Mouse (Mus musculus): Measurements from ENCODE around the gene Plekhg3. TPM values are rescaled to one million over a fixed set of nuclear protein-coding genes. Genes with fewer than 3 reads are reported as not detected.

The Plekhg3 gene
- polyA plus RNA-seq, 1 experiment from 2014 or later = 10.2 TPM

DNA sequence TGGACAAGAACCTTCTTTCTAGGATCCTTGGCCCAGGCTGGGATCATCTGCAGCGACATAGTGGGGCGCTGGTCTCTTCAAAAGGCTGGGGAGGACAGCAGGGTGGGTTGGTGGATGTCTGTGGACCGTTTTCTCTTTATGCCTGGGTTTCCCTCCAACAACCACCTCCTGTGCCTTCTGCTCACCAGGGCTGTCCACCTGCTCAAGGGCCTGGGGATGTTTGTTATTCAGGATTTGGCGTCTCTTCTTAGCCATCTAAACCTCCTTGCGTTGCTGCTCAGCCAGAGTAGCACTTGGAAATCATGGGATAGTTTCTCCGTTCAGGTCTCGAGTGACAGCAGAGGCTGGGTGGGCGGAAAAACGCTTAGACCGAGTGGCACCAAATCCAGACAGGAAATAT, 35.6 kb downstream of the Plekhg3 start:
- no peak overlapping the region for H3K9ac ChIP-seq (ENCODE audit: low read length)
- ATAC-seq (ENCODE audit: insufficient read depth, low FRiP score) = no peak
- no peaks in the 10 kb centered on the region for H3K4me1 ChIP-seq (ENCODE audit: control insufficient read depth, insufficient read depth, low read length)
- 86% methylated on average over 10 of the region's 10 CpGs for WGBS
- H3K36me3 ChIP-seq (ENCODE audit: control insufficient read depth, insufficient read depth, low read length) = peaks cover 46% of the 10 kb centered on the region
- H3K27ac ChIP-seq (ENCODE audit: low read length) = no peak overlapping the region
- no peak overlapping the region for H3K4me3 ChIP-seq (replicated peaks; ENCODE audit: low read length)
- H3K9me3 ChIP-seq (replicated peaks; ENCODE audit: control insufficient read depth, low read length) = no peaks in the 10 kb centered on the region; the same call in 1 of the 2 replicates
- H3K4me2 ChIP-seq (ENCODE audit: low read depth, low read length) = no peak overlapping the region
- H3K27me3 ChIP-seq (ENCODE audit: control insufficient read depth, insufficient read depth, low read length) = no peaks in the 10 kb centered on the region

DNA sequence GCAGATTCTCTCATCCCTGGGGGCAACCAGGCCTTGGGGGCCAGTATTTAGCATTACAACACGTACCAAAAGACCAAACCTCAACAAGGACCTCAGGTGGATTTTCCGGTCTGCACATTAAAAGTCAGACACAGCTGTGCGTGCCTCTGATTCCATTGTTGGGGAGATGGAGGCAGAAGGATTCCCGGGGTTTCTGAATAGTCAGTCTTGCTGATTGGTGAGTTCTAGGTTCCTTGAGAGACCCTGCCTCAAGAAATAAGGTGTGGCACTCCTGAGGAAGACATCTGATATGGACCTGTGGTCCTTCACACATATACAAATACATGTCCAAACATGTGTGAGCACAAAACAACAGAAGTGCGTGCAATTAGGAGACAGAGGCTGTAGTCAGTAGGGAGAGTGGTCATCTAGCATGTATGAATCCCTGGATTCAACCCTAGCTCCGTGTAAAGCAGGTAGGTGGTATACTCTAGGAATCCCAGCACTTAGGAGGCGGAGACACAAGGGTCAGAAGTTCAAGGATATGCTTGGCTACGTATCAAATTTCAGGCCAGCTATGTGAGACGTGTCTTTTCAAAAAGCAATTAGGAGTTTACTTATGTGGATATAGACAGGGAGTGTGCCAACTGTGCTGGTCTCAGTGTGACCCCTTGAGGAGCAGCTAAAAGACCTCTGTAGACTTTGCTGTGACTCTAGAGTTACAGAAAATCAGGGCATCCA, 39.7 kb downstream of the Plekhg3 start:
- Histone ChIP-seq H3K27me3 (ENCODE audit: control insufficient read depth, insufficient read depth, low read length) (no peaks in the 10 kb centered on the region), H3K4me2 (ENCODE audit: low read depth, low read length) (no peak overlapping the region), H3K36me3 (ENCODE audit: control insufficient read depth, insufficient read depth, low read length) (peaks cover 36% of the 10 kb centered on the region), H3K4me1 (ENCODE audit: control insufficient read depth, insufficient read depth, low read length) (no peaks in the 10 kb centered on the region), H3K9me3 (replicated peaks; ENCODE audit: control insufficient read depth, low read length) (no peaks in the 10 kb centered on the region; the same call in 1 of the 2 replicates), H3K9ac (ENCODE audit: low read length) (no peak overlapping the region), H3K27ac (ENCODE audit: low read length) (no peak overlapping the region), H3K4me3 (replicated peaks; ENCODE audit: low read length) (no peak overlapping the region)
- WGBS = 66% methylated on average over 9 of the region's 9 CpGs
- no peak for ATAC-seq (ENCODE audit: insufficient read depth, low FRiP score)

GRCm38 (mm10) chr12:76571266-76571665, 40.6 kb downstream of the Plekhg3 start:
- Histone ChIP-seq H3K27me3 (ENCODE audit: control insufficient read depth, insufficient read depth, low read length) (no peaks in the 10 kb centered on the region), H3K9ac (ENCODE audit: low read length) (no peak overlapping the region), H3K4me2 (ENCODE audit: low read depth, low read length) (no peak overlapping the region), H3K36me3 (ENCODE audit: control insufficient read depth, insufficient read depth, low read length) (peaks cover 33% of the 10 kb centered on the region), H3K4me1 (ENCODE audit: control insufficient read depth, insufficient read depth, low read length) (no peaks in the 10 kb centered on the region), H3K9me3 (replicated peaks; ENCODE audit: control insufficient read depth, low read length) (no peaks in the 10 kb centered on the region; the same call in 1 of the 2 replicates), H3K4me3 (replicated peaks; ENCODE audit: low read length) (no peak overlapping the region), H3K27ac (ENCODE audit: low read length) (no peak overlapping the region)
- ATAC-seq (ENCODE audit: insufficient read depth, low FRiP score) = no peak
- WGBS = 83% methylated on average over 10 of the region's 10 CpGs

DNA sequence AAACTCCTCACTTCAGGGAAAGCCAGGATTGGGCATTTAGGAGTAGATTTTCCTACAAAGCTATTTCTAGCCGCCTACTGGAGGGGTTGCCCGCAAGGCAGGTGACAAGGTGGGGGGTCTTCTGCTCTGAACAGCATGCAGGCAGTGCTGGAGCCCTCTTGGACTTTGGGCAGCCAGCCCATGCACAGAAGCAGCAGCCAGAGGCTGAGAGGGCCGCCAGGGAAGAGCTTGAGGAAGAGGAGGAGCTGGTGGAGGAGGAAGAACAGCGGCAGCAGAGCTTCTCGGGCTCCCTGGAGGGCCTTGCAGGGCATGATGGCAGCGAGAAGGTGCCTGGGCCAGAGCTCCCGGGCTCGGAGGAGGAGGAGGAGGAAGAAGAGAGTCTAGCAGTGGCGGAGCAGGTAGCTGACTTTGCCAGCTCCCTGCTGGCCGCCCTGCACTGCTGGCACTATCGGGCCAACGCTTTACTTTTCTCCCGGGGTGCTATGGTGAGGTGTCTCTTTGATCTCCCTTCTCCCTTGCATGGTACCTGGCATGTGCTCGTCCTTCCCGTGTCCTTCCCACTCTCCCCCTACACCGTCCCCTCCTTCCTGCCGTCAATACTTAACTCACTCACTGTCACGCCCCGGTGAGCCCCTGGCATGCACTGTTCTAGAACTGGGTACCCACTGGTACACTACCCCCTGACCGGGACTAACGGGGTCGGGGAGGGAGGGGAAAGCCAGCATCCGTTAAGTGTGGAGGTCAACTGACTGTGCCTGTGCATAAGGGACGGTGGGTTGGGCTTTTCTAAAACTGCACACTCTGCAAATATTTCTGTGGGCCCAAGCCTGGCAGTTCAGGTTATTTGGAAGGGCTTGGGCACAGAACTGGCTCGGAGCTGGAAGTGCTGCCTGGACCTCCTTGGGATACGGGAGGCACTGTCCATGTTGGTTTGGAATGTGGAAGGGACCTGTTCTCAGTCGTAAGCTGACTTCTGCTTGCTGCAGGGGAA, 41.9 kb downstream of the Plekhg3 start:
- H3K9me3 ChIP-seq (replicated peaks; ENCODE audit: control insufficient read depth, low read length) = no peaks in the 10 kb centered on the region
- H3K4me1 ChIP-seq (ENCODE audit: control insufficient read depth, insufficient read depth, low read length) = no peaks in the 10 kb centered on the region
- H3K27ac ChIP-seq (ENCODE audit: low read length) = no peak overlapping the region
- H3K4me3 ChIP-seq (replicated peaks; ENCODE audit: low read length) = no peak overlapping the region
- H3K36me3 ChIP-seq (ENCODE audit: control insufficient read depth, insufficient read depth, low read length) = peaks cover 32% of the 10 kb centered on the region
- no peak overlapping the region for H3K4me2 ChIP-seq (ENCODE audit: low read depth, low read length)
- WGBS = 81% methylated on average over 27 of the region's 27 CpGs
- H3K27me3 ChIP-seq (ENCODE audit: control insufficient read depth, insufficient read depth, low read length) = no peaks in the 10 kb centered on the region
- no peak for ATAC-seq (ENCODE audit: insufficient read depth, low FRiP score)
- no peak overlapping the region for H3K9ac ChIP-seq (ENCODE audit: low read length)

DNA sequence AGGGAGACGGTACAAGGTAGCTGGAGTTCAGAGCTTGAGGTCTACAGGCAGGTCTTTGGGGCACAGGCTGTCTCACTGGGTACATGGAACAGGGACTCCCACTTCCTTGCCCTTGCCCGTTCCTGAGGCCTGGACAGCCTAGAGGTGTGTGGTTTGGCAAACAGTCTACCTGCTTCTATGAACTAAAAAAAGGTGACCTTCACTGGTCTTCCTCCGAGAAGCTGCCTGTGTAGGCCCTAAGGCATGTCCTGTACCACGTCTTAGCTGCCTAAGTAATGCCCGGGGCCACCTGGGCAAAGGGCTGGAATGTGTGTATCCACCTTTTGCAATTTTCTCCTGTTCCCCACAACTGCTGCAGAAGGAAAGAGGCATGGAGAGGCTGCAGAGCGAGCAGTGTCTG, 42.7 kb downstream of the Plekhg3 start:
- WGBS = 89% methylated on average over 6 of the region's 6 CpGs
- no peak for ATAC-seq (ENCODE audit: insufficient read depth, low FRiP score)
- Histone ChIP-seq H3K27ac (ENCODE audit: low read length) (no peak overlapping the region), H3K4me1 (ENCODE audit: control insufficient read depth, insufficient read depth, low read length) (no peaks in the 10 kb centered on the region), H3K4me2 (ENCODE audit: low read depth, low read length) (no peak overlapping the region), H3K36me3 (ENCODE audit: control insufficient read depth, insufficient read depth, low read length) (peaks cover 36% of the 10 kb centered on the region; the same call in 1 of the 2 replicates), H3K9me3 (replicated peaks; ENCODE audit: control insufficient read depth, low read length) (no peaks in the 10 kb centered on the region), H3K9ac (ENCODE audit: low read length) (no peak overlapping the region), H3K27me3 (ENCODE audit: control insufficient read depth, insufficient read depth, low read length) (no peaks in the 10 kb centered on the region), H3K4me3 (replicated peaks; ENCODE audit: low read length) (no peak overlapping the region)

GRCm38 (mm10) chr12:76574815-76575214, 44.1 kb downstream of the Plekhg3 start:
- no peak overlapping the region for H3K9ac ChIP-seq (ENCODE audit: low read length)
- ATAC-seq (ENCODE audit: insufficient read depth, low FRiP score) = no peak
- WGBS = 92% methylated on average over 6 of the region's 6 CpGs

GRCm38 (mm10) chr12:76576061-76576460, 45.4 kb downstream of the Plekhg3 start:
- no peak for ATAC-seq (ENCODE audit: insufficient read depth, low FRiP score)
- WGBS = 85% methylated on average over 9 of the region's 9 CpGs
- H3K4me3 ChIP-seq (replicated peaks; ENCODE audit: low read length) = no peak overlapping the region
- no peaks in the 10 kb centered on the region for H3K4me1 ChIP-seq (ENCODE audit: control insufficient read depth, insufficient read depth, low read length)
- no peaks in the 10 kb centered on the region for H3K27me3 ChIP-seq (ENCODE audit: control insufficient read depth, insufficient read depth, low read length)
- peaks cover 34% of the 10 kb centered on the region; the same call in 1 of the 2 replicates for H3K36me3 ChIP-seq (ENCODE audit: control insufficient read depth, insufficient read depth, low read length)
- H3K9ac ChIP-seq (ENCODE audit: low read length) = no peak overlapping the region
- H3K9me3 ChIP-seq (replicated peaks; ENCODE audit: control insufficient read depth, low read length) = no peaks in the 10 kb centered on the region
- no peak overlapping the region for H3K4me2 ChIP-seq (ENCODE audit: low read depth, low read length)
- H3K27ac ChIP-seq (ENCODE audit: low read length) = no peak overlapping the region

More at GRCm38 (mm10) chr12:76574815-76575214, 44.1 kb downstream of the Plekhg3 start:
- Histone ChIP-seq H3K4me3 (replicated peaks; ENCODE audit: low read length) (no peak overlapping the region), H3K36me3 (ENCODE audit: control insufficient read depth, insufficient read depth, low read length) (peaks cover 34% of the 10 kb centered on the region; the same call in 1 of the 2 replicates), H3K27ac (ENCODE audit: low read length) (no peak overlapping the region), H3K4me1 (ENCODE audit: control insufficient read depth, insufficient read depth, low read length) (no peaks in the 10 kb centered on the region), H3K9me3 (replicated peaks; ENCODE audit: control insufficient read depth, low read length) (no peaks in the 10 kb centered on the region), H3K27me3 (ENCODE audit: control insufficient read depth, insufficient read depth, low read length) (no peaks in the 10 kb centered on the region), H3K4me2 (ENCODE audit: low read depth, low read length) (no peak overlapping the region)

DNA sequence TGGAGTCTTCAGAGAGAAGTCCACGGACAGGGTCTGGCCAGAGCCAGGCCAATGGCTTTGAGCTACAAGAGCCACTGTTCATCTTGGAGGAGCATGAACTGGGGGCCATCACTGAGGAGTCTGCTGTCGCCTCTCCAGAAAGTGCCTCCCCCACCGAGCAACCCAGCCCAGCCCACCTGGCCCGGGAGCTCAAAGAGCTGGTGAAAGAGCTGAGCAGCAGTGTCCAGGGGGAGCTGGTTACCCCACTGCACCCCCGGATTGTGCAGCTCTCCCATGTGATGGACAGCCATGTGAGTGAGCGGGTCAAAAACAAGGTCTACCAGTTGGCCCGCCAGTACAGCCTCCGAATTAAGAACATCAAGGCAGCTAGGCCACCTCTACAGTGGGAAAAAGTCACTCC, 46.1 kb downstream of the Plekhg3 start:
- Histone ChIP-seq H3K36me3 (ENCODE audit: control insufficient read depth, insufficient read depth, low read length) (peaks cover 34% of the 10 kb centered on the region; the same call in 1 of the 2 replicates), H3K9ac (ENCODE audit: low read length) (no peak overlapping the region), H3K9me3 (replicated peaks; ENCODE audit: control insufficient read depth, low read length) (no peaks in the 10 kb centered on the region), H3K4me3 (replicated peaks; ENCODE audit: low read length) (no peak overlapping the region), H3K4me1 (ENCODE audit: control insufficient read depth, insufficient read depth, low read length) (no peaks in the 10 kb centered on the region), H3K27ac (ENCODE audit: low read length) (no peak overlapping the region), H3K4me2 (ENCODE audit: low read depth, low read length) (no peak overlapping the region), H3K27me3 (ENCODE audit: control insufficient read depth, insufficient read depth, low read length) (no peaks in the 10 kb centered on the region)
- ATAC-seq (ENCODE audit: insufficient read depth, low FRiP score) = no peak
- 92% methylated on average over 8 of the region's 8 CpGs for WGBS

GRCm38 (mm10) chr12:76577858-76578257, 47.2 kb downstream of the Plekhg3 start:
- peaks cover 29% of the 10 kb centered on the region; the same call in 1 of the 2 replicates for H3K36me3 ChIP-seq (ENCODE audit: control insufficient read depth, insufficient read depth, low read length)
- 86% methylated on average over 16 of the region's 16 CpGs for WGBS
- no peak overlapping the region for H3K27ac ChIP-seq (ENCODE audit: low read length)

More at GRCm38 (mm10) chr12:76577858-76578257, 47.2 kb downstream of the Plekhg3 start:
- no peak overlapping the region for H3K9ac ChIP-seq (ENCODE audit: low read length)
- H3K4me1 ChIP-seq (ENCODE audit: control insufficient read depth, insufficient read depth, low read length) = peaks cover 6% of the 10 kb centered on the region
- H3K4me2 ChIP-seq (ENCODE audit: low read depth, low read length) = no peak overlapping the region
- no peak for ATAC-seq (ENCODE audit: insufficient read depth, low FRiP score)
- no peaks in the 10 kb centered on the region for H3K27me3 ChIP-seq (ENCODE audit: control insufficient read depth, insufficient read depth, low read length)
- no peaks in the 10 kb centered on the region for H3K9me3 ChIP-seq (replicated peaks; ENCODE audit: control insufficient read depth, low read length)
- H3K4me3 ChIP-seq (replicated peaks; ENCODE audit: low read length) = no peak overlapping the region

Measured in stomach, embryonic 16.5 days (tissue).